Mouse (Mus musculus) bone marrow, adult 2 months (tissue): ENCODE data around the gene Grid2ip. TPM values are rescaled to one million over a fixed set of nuclear protein-coding genes. Genes with fewer than 3 reads are reported as not detected.

Experiments
- H3K27ac ChIP-seq: fragments of 200-500 bp; 2 replicates; pipeline ENCODE4 v1.5.1; 2012; ENCODE audit warnings: low read depth, mild to moderate bottlenecking, control low read depth, inconsistent platforms, low read length; ENCODE audit not compliant: control insufficient read depth, poor library complexity, insufficient read depth
- H3K4me1 ChIP-seq: fragments of 200-500 bp; 2 replicates; pipeline ENCODE4 v1.6.1; 2011; ENCODE audit warnings: low read length; ENCODE audit not compliant: control insufficient read depth, insufficient read depth
- H3K4me3 ChIP-seq: fragments of 200-500 bp; replicated peaks from 2 replicates; pipeline ENCODE3; 2011; ENCODE audit warnings: mild to moderate bottlenecking, low read depth, low read length, control low read depth; ENCODE audit not compliant: control insufficient read depth
- CTCF ChIP-seq: fragments of 200-500 bp; IDR thresholded peaks from 2 replicates; pipeline ENCODE4 v1.5.1; 2011; ENCODE audit warnings: low read length, control low read depth; ENCODE audit not compliant: control insufficient read depth, insufficient read depth
- POLR2A ChIP-seq: fragments of 200-500 bp; IDR thresholded peaks from 2 replicates; pipeline ENCODE4 v1.6.1; 2011; ENCODE audit warnings: low read depth, mild to moderate bottlenecking, control low read depth, low read length, borderline replicate concordance; ENCODE audit not compliant: control insufficient read depth
- WGBS: fragments of 180-500 bp; shearing (Covaris S2); methylation state at CpG from one replicate; pipeline ENCODE4 v1.1.7; 2018; 5-methylcytosine and 5-hydroxymethylcytosine counted together
- polyA plus RNA-seq: library from polyadenylated mRNA; stranded (reverse); fragments of >200 nt; gene quantifications from 2 replicates; pipeline ENCODE4 v1.2.4, GENCODE M21; 2011; ENCODE audit warnings: low replicate concordance; ENCODE audit not compliant: missing spikeins, insufficient read depth, insufficient read length

Gene Grid2ip
- polyA plus RNA-seq, 1 experiment, result not detected

DNA sequence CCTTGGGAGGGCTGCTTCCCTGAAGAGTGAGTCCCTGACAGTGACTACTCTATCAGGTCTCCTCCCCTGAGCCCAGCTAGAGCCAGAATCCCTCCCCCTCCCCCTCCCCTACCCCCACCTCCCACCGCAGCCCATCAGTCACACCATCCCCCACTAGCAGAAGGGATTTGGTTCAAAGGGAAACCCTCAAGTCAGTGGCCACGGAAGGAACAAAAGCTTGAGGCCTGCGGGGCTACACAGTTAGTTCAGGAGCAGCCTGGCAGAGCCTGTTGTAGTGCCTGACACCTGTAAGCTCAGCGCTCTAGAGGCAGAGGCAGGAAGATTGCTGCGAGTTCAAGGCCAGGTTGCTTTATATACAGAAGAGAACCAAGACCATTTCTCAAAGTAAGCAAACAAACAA is 1.1 kb upstream of the Grid2ip start:
- Histone ChIP-seq H3K4me1 (no peaks in the 10 kb centered on the region), H3K27ac (no peak overlapping the region), H3K4me3 (no peak overlapping the region)
- 34% methylated on average over 5 of the region's 5 CpGs for WGBS
- TF ChIP-seq CTCF (no peak), POLR2A (no peak)

DNA sequence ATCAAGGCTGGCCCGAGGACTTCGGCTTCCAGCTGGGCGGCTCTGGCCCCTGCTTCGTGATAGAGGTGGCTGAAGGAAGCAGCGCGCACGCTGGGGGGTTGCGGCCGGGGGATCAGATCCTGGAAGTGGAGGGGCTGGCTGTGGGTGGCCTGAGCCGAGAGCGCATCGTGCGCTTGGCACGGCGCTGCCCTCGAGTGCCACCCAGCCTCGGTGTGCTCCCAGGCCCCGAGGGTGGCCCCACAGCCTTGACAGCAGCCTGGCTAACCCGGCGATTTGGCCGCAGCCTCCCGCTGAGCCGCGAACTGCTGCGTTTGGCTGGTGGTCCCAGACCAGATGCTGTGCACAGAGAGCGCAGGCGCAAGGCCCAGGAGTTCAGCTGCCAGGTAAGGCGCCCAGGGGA is 426 bp downstream of the Grid2ip start:
- TF ChIP-seq CTCF (no peak), POLR2A (no peak)
- Histone ChIP-seq H3K4me1 (no peaks in the 10 kb centered on the region), H3K27ac (no peak overlapping the region), H3K4me3 (no peak overlapping the region)
- 6% methylated on average over 28 of the region's 28 CpGs for WGBS

DNA sequence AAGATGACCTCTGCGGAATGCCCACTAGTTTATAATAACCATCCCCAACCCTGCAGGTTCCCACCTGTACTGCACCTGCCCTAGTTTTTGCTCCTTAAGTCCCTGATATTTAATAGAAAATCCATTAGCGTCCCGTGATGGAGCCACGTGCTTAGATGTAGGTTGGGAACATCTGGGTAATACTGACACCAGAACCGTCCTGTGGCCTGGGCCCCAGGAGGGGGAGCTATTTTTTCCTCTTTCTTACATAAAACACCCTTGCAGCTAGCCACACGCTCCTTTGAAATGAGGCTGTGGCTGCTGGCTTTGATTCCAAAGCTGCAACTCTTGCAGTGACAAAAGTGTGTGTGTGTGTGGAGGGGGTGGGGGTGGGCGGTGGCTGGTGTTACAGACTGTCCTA is 2.1 kb downstream of the Grid2ip start:
- Histone ChIP-seq H3K4me1 (no peaks in the 10 kb centered on the region), H3K4me3 (no peak overlapping the region), H3K27ac (no peak overlapping the region)
- 30% methylated on average over 7 of the region's 7 CpGs for WGBS
- TF ChIP-seq POLR2A (no peak), CTCF (no peak)

DNA sequence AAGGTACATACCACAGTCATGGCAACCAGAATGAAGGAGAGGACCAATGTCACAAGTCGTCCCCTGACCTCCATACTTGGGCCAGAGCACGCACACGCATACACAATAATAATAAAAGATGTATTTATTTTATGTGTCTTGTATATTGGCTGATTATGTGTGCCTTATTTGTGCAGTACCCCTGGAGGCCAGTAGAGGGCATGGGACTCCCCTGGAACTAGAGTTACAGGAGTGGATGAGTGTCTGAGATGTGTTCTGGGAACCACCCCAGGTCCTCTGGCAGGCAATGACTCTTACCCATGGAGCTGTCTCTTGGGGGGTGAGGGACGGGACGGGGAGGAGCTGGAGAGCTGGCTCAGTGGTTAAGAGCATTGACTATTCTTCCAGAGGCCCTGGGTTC is 2.9 kb downstream of the Grid2ip start:
- 70% methylated on average over 5 of the region's 5 CpGs for WGBS
- Histone ChIP-seq H3K4me3 (no peak overlapping the region), H3K27ac (no peak overlapping the region), H3K4me1 (no peaks in the 10 kb centered on the region)
- TF ChIP-seq CTCF (peak; percentile 46), POLR2A (no peak)

DNA sequence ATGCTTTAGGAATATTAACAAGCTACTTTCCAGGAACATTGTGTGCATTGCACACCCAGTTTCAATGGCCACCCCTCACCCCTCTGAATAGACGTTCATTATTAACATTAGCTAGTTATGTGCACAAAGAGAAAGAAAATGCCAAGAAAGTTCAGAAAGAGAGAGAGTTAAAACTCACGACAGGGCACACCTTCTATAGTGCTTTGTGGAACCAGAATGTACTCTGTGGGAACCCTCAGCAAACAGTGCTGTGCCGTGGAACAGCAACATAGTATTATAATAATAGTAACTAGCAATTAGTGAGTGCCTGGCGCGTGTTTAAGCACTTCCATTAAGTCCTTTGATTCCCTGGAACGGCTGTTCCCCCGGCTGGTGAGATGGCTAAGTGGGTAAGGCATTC is 4.3 kb downstream of the Grid2ip start:
- 65% methylated on average over 7 of the region's 7 CpGs for WGBS
- no peak for TF ChIP-seq CTCF
- TF ChIP-seq POLR2A, result no peak
- H3K27ac ChIP-seq, result no peak overlapping the region
- no peaks in the 10 kb centered on the region for H3K4me1 ChIP-seq
- no peak overlapping the region for H3K4me3 ChIP-seq

DNA sequence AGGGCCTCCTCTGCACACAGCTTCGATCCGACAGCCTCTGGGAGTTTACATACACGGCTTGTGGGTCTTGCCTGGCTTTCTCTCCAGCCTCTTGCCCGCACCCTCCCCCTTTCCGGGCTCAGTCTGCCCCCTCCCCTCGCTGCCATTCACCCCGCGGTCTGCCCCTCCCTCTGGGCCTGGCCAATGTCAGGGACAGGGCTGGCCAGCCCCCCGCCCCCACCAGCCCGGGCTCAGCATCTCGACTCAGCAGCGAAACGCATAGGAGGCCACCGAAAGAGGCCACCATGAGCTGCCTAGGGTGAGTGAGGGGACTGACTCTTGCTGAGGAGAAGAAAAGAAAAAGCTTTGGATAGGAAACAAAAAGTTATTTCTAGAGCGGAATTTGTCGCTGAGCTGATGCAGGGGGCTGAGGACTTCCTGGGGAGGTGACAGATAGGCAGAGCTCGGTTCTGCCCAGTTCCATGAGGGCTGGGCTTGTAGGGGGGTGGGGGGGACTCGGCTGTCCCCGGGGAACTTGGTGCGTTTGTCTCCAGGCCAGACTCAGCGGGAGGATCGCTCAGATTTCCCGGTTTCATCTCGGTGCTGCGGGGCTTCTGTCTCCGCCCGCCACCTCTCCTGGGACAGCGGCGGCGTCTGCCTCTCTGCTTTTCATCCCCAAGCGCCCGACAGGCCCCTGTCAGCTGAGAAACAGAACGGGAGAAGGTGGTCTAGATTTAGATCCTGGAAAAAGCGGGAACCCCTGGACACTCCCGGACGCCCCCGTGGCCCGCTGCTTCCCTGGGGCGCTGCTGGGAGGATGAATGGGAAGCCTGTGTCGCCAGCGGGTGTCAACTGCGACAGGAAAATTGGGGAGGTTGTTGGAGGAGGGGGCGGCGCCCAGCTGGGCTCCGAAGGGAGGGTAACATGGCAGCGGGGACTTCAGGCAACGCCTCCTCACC is 6.8 kb downstream of the Grid2ip start:
- TF ChIP-seq CTCF, result no peak
- TF ChIP-seq POLR2A, result no peak
- 2% methylated on average over 47 of the region's 47 CpGs for WGBS
- H3K4me3 ChIP-seq, result no peak overlapping the region
- no peaks in the 10 kb centered on the region for H3K4me1 ChIP-seq
- no peak overlapping the region for H3K27ac ChIP-seq

DNA sequence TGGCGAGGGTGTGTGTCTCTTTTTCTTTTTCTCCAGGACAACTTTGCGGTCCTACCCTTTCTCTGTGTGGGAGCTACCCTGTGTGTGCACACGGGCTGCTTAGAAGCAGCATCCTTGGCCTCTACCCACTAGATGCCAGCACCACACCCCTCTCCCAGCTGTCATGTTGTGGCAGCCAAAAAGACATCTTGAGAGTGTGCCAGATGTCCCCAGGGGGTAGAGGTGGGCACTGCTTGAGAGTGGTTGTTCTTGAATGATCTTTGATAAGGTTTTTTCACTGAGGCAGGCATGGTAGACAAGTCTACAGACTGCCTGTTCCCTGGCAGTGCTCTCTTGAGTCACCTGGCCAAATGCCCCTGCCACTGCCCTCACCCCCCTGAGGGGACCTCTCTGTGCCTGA is 10.8 kb downstream of the Grid2ip start:
- no peak for TF ChIP-seq POLR2A
- no peak for TF ChIP-seq CTCF
- WGBS, result 68% methylated on average over 3 of the region's 3 CpGs
- Histone ChIP-seq H3K27ac (no peak overlapping the region), H3K4me1 (no peaks in the 10 kb centered on the region), H3K4me3 (no peak overlapping the region)

DNA sequence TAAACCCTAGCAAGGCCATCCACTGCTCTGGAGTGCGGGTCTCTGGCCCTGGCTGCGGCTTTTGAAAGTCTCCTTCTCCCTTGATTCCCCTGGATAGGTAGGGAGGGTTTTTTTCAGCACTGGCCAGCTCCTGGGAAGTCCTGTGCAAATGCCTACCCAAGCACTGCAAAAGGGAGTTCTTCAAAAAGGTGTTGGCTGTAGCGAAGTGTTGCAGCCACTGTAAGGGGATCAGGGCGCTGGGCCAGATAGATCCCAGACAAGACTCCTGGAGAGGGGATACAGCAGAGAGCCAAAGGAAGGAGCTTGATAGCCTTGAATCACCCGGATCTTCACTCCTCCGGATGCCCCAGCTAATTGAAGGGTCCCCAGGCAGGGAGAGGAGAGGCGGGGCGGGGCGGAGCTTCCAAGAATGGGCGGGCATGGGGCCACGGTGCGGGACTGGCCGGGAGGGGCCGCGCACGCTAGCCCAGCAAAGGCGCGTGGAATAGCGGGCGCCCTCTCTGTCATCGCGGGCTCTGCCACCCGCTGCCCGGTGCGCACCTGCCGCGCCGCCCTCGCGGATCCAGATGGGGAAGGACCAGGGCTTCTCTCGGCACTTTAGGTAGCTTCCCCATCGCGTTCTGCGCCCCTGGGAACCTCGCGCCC is 12.6 kb downstream of the Grid2ip start:
- TF ChIP-seq POLR2A (no peak), CTCF (no peak)
- Histone ChIP-seq H3K27ac (no peak overlapping the region), H3K4me1 (no peaks in the 10 kb centered on the region), H3K4me3 (no peak overlapping the region)
- 2% methylated on average over 36 of the region's 36 CpGs for WGBS
